Mouse (Mus musculus) lung, embryonic 15.5 days (tissue): ENCODE data around the gene Hoxc11. TPM values are rescaled to one million over a fixed set of nuclear protein-coding genes. Genes with fewer than 3 reads are reported as not detected.

Source experiments
- ATAC-seq: fragments of 200-750 bp; cut with Nextera tagmentation; 2 replicates; pipeline ENCODE4 v1.8.0; 2017; ENCODE audit warnings: moderate number of reproducible peaks, borderline replicate concordance; ENCODE audit not compliant: low FRiP score, low TSS enrichment; ENCODE audit errors: extremely low read depth
- H3K27ac ChIP-seq: fragments of 300-500 bp; sonication (generic); 2 replicates; pipeline ENCODE4 v1.5.1; 2015; ENCODE audit warnings: moderate library complexity, mild to moderate bottlenecking, inconsistent platforms
- H3K27me3 ChIP-seq: fragments of 300-500 bp; sonication (generic); 2 replicates; pipeline ENCODE4 v1.6.1; 2015; ENCODE audit warnings: inconsistent platforms
- H3K36me3 ChIP-seq: fragments of 300-500 bp; sonication (generic); 2 replicates; pipeline ENCODE4 v1.6.1; 2015; ENCODE audit warnings: inconsistent platforms
- H3K4me1 ChIP-seq: fragments of 300-500 bp; sonication (generic); 2 replicates; pipeline ENCODE4 v1.6.1; 2015; ENCODE audit warnings: inconsistent platforms
- H3K4me2 ChIP-seq: fragments of 300-500 bp; sonication (generic); 2 replicates; pipeline ENCODE4 v1.6.1; 2015; ENCODE audit warnings: inconsistent platforms, mild to moderate bottlenecking, moderate library complexity
- H3K4me3 ChIP-seq: fragments of 300-500 bp; sonication (generic); 2 replicates; pipeline ENCODE4 v1.5.1; 2015; ENCODE audit warnings: mild to moderate bottlenecking, inconsistent platforms
- H3K9ac ChIP-seq: fragments of 300-500 bp; sonication (generic); 2 replicates; pipeline ENCODE4 v1.6.1; 2015; ENCODE audit warnings: inconsistent platforms
- H3K9me3 ChIP-seq: fragments of 300-500 bp; sonication (generic); 2 replicates; pipeline ENCODE4 v1.6.1; 2016; ENCODE audit warnings: inconsistent platforms
- WGBS: fragments of 180-500 bp; shearing (Covaris S2); methylation state at CpG from one replicate; pipeline ENCODE4 v1.1.7; 2015; 5-methylcytosine and 5-hydroxymethylcytosine counted together
- microRNA-seq: library from miRNA; unstranded; fragments of <30 nt; microRNA quantifications from one replicate; pipeline ENCODE4, GENCODE M21; 2016
- polyA plus RNA-seq: library from polyadenylated mRNA; unstranded; fragments of >200 nt; fragmentation: Nextera tagmentation; extraction: Ambion mirVana; gene quantifications from 2 replicates; pipeline ENCODE4 v1.2.1, GENCODE M21; 2015

The Hoxc11 gene
- polyA plus RNA-seq, 1 experiment from 2014 or later = not detected

- Histone ChIP-seq H3K36me3 (no peaks in the 10 kb centered on the region), H3K27me3 (peaks cover 100% of the 10 kb centered on the region), H3K4me3 (no peak overlapping the region), H3K27ac (no peak overlapping the region), H3K4me2 (no peak overlapping the region), H3K4me1 (0 out of 2 replicates have a peak, but pooled peaks cover 5% of the 10 kb centered on the region), H3K9ac (no peak overlapping the region), H3K9me3 (no peaks in the 10 kb centered on the region)
- 1% methylated on average over 17 of the region's 17 CpGs for WGBS
- ATAC-seq = no peak
These were observed 51.1 kb downstream of the Hoxc11 start for GRCm38 (mm10) chr15:103005308-103005707.

GRCm38 (mm10) chr15:103005797-103006196 is 51.6 kb downstream of the Hoxc11 start:
- no peak overlapping the region for H3K9ac ChIP-seq
- no peaks in the 10 kb centered on the region for H3K36me3 ChIP-seq
- H3K27me3 ChIP-seq = peaks cover 100% of the 10 kb centered on the region
- H3K4me1 ChIP-seq = 0 out of 2 replicates have a peak, but pooled peaks cover under 1% of the 10 kb centered on the region
- H3K4me2 ChIP-seq = no peak overlapping the region
- H3K27ac ChIP-seq = no peak overlapping the region
- H3K4me3 ChIP-seq = no peak overlapping the region
- 8% methylated on average over 5 of the region's 5 CpGs for WGBS
- no peaks in the 10 kb centered on the region for H3K9me3 ChIP-seq
- no peak for ATAC-seq

DNA sequence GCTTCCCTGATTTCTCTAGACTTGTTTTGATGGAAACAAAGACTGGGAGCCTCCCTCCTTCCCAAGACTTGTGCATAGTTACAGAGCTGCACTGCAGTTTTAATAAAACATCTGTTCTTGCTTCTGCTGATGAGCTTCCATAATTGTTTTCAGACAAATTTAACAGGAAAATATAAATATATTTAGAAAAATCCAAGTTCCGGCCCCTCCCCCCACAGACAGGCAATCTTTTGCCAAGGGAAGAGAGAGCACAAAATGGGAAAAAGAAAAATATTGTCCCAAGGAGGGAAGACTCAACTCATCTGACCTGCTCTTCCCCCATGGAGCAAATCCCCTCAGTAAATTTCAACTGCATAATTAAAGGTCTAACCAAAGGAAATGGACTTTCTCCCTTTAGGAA is 52.1 kb downstream of the Hoxc11 start:
- H3K9ac ChIP-seq = no peak overlapping the region

More for the DNA sequence above, 52.1 kb downstream of the Hoxc11 start:
- no peak overlapping the region for H3K4me3 ChIP-seq
- no peaks in the 10 kb centered on the region for H3K36me3 ChIP-seq
- no peak overlapping the region for H3K4me2 ChIP-seq
- no peak for ATAC-seq
- H3K27me3 ChIP-seq = peaks cover 100% of the 10 kb centered on the region
- 14% methylated on average over 1 of the region's 1 CpGs for WGBS
- H3K9me3 ChIP-seq = no peaks in the 10 kb centered on the region
- H3K27ac ChIP-seq = no peak overlapping the region
- H3K4me1 ChIP-seq = no peaks in the 10 kb centered on the region

Small RNA genes lying within 50 kb of the gene (microRNA-seq; reads per million reads assigned to microRNA genes)
- gene Mir196a-2 = 36.5 reads per million, percentile 42 among the genes with 10 or more reads in this experiment

Other genes starting within 250 kb of the Hoxc11 start
- 48.0 and 51.4 TPM in 2 replicates for gene Calcoco1, start 232.2 kb upstream of the Hoxc11 start, polyA plus RNA-seq
- not detected in 2 replicates for gene Hoxc13, start 33.3 kb upstream of the Hoxc11 start, polyA plus RNA-seq
- gene Hoxc12, start 17.7 kb upstream of the Hoxc11 start, polyA plus RNA-seq = not detected in 2 replicates
- gene Hoxc10, start 12.4 kb downstream of the Hoxc11 start, polyA plus RNA-seq = not detected in 2 replicates
- 0.57 and 0.72 TPM in 2 replicates for gene Hoxc5, start 13.0 kb downstream of the Hoxc11 start, polyA plus RNA-seq
- 0.06 TPM in 1 of 2 replicates, not detected in the other for gene Hoxc9, start 22.0 kb downstream of the Hoxc11 start, polyA plus RNA-seq
- 0.10 TPM in 1 of 2 replicates, not detected in the other for gene Hoxc8, start 36.2 kb downstream of the Hoxc11 start, polyA plus RNA-seq
- 0.20 and 0.26 TPM in 2 replicates for gene Hoxc6, start 43.8 kb downstream of the Hoxc11 start, polyA plus RNA-seq
- 1.4 and 1.5 TPM in 2 replicates for gene Hoxc4, start 64.5 kb downstream of the Hoxc11 start, polyA plus RNA-seq
- 16.1 and 17.6 TPM in 2 replicates for gene Smug1, start 212.7 kb downstream of the Hoxc11 start, polyA plus RNA-seq